Mouse (Mus musculus): ENCODE measurements around the gene Mgat5b.
"Not testable (repeated sequence)": the region's sequence is repeated elsewhere in the genome, so short reads cannot be mapped to it uniquely, and the experiment has no call there.

Gene Mgat5b

GRCm38 (mm10) chr11:116918323-116919185, at the start of gene Mgat5b:
Gene Mgat5b (plus strand): TSS chr11:116918863.
- in situ Hi-C loops (cut with MboI, MseI): loop anchor here (5.0 kb wide), 1 partner anchor 79 kb away; no protein-coding TSS in a partner anchor

GRCm38 (mm10) chr11:116869223-116869622, 49.4 kb upstream of the Mgat5b start:
- in situ Hi-C loops (cut with MboI, MseI): no loop called here

- in situ Hi-C loops (cut with MboI, MseI): no loop called here
Observed at GRCm38 (mm10) chr11:116869641-116870040, 49.0 kb upstream of the Mgat5b start.

- in situ Hi-C loops (cut with MboI, MseI): no loop called here
Observed at GRCm38 (mm10) chr11:116871538-116871937, 47.1 kb upstream of the Mgat5b start.

- in situ Hi-C loops (cut with MboI, MseI): no loop called here
Observed at GRCm38 (mm10) chr11:116873987-116874386, 44.7 kb upstream of the Mgat5b start.

GRCm38 (mm10) chr11:116878454-116878853, 40.2 kb upstream of the Mgat5b start:
- in situ Hi-C loops (cut with MboI, MseI): no loop called here

- in situ Hi-C loops (cut with MboI, MseI): no loop called here
Observed at GRCm38 (mm10) chr11:116880839-116881238, 37.8 kb upstream of the Mgat5b start.

GRCm38 (mm10) chr11:116881440-116881839, 37.2 kb upstream of the Mgat5b start:
- in situ Hi-C loops (cut with MboI, MseI): no loop called here

- in situ Hi-C loops (cut with MboI, MseI): no loop called here
Observed at GRCm38 (mm10) chr11:116882446-116882845, 36.2 kb upstream of the Mgat5b start.

- in situ Hi-C loops (cut with MboI, MseI): no loop called here
Observed at GRCm38 (mm10) chr11:116884061-116884460, 34.6 kb upstream of the Mgat5b start.

- in situ Hi-C loops (cut with MboI, MseI): no loop called here
Observed at GRCm38 (mm10) chr11:116885275-116886151, 33.1 kb upstream of the Mgat5b start.

GRCm38 (mm10) chr11:116887136-116887535, 31.5 kb upstream of the Mgat5b start:
- in situ Hi-C loops (cut with MboI, MseI): no loop called here

- in situ Hi-C loops (cut with MboI, MseI): no loop called here
Observed at GRCm38 (mm10) chr11:116893532-116894442, 24.9 kb upstream of the Mgat5b start.

- in situ Hi-C loops (cut with MboI, MseI): no loop called here
Observed at GRCm38 (mm10) chr11:116895402-116895801, 23.3 kb upstream of the Mgat5b start.

GRCm38 (mm10) chr11:116899247-116899646, 19.4 kb upstream of the Mgat5b start:
- in situ Hi-C loops (cut with MboI, MseI): no loop called here

- in situ Hi-C loops (cut with MboI, MseI): not testable (repeated sequence)
Observed at GRCm38 (mm10) chr11:116902588-116902987, 16.1 kb upstream of the Mgat5b start.

GRCm38 (mm10) chr11:116905741-116906456, 12.8 kb upstream of the Mgat5b start:
- in situ Hi-C loops (cut with MboI, MseI): no loop called here

- in situ Hi-C loops (cut with MboI, MseI): no loop called here
Observed at GRCm38 (mm10) chr11:116913573-116913972, 5.1 kb upstream of the Mgat5b start.

GRCm38 (mm10) chr11:116914267-116914885, 4.3 kb upstream of the Mgat5b start:
- in situ Hi-C loops (cut with MboI, MseI): no loop called here

GRCm38 (mm10) chr11:116915241-116915640, 3.4 kb upstream of the Mgat5b start:
- in situ Hi-C loops (cut with MboI, MseI): loop anchor here (5.0 kb wide), 1 partner anchor 82 kb away; no protein-coding TSS in a partner anchor
